Mouse (Mus musculus) olfactory bulb, adult 2 months (tissue): ENCODE measurements at regions not wholly inside any gene's neighbourhood (a gene's known extent, or its start where the extent isn't known, plus 50 kb on each side); places are given as distances from the start of the nearest gene placed in this dataset.

Experiments
- CTCF ChIP-seq: fragments of 200-500 bp; IDR thresholded peaks from 2 replicates; pipeline ENCODE4 v1.5.1; 2012; ENCODE audit warnings: low read depth, mild to moderate bottlenecking, low read length, moderate library complexity; ENCODE audit not compliant: insufficient read depth
- POLR2A ChIP-seq: fragments of 200-500 bp; IDR thresholded peaks from 2 replicates; pipeline ENCODE4 v1.6.1; 2012; ENCODE audit warnings: mild to moderate bottlenecking, low read depth, low read length, moderate library complexity; ENCODE audit not compliant: insufficient read depth

GRCm38 (mm10) chr13:5546937-5547336, 314.3 kb upstream of the Klf6 start:
- no peak for TF ChIP-seq POLR2A
- TF ChIP-seq CTCF: no peak
